Mouse (Mus musculus) hindbrain, embryonic 11.5 days (tissue): ENCODE measurements at regions not wholly inside any gene's neighbourhood (a gene's known extent, or its start where the extent isn't known, plus 50 kb on each side); places are given as distances from the start of the nearest gene placed in this dataset.

Experiments
- ATAC-seq: fragments of 200-750 bp; cut with Nextera tagmentation; 2 replicates; pipeline ENCODE4 v1.8.0; 2017; ENCODE audit warnings: mild to moderate bottlenecking, moderate TSS enrichment, moderate library complexity; ENCODE audit not compliant: low FRiP score
- DNase-seq: peaks from one replicate; pipeline ENCODE4 v3.0.0-alpha.2; 2015; ENCODE audit warnings: low spot score
- H3K27ac ChIP-seq: fragments of 300-500 bp; sonication (generic); 2 replicates; pipeline ENCODE4 v1.5.1; 2014; ENCODE audit warnings: mild to moderate bottlenecking, low read depth, low read length
- H3K27me3 ChIP-seq: fragments of 300-500 bp; sonication (generic); 2 replicates; pipeline ENCODE4 v1.6.1; 2014; ENCODE audit warnings: mild to moderate bottlenecking, low read length, moderate library complexity, mixed read lengths; ENCODE audit not compliant: control insufficient read depth, insufficient read depth
- H3K36me3 ChIP-seq: fragments of 300-500 bp; sonication (generic); 2 replicates; pipeline ENCODE4 v1.6.1; 2014; ENCODE audit warnings: mild to moderate bottlenecking, low read length, moderate library complexity, mixed read lengths; ENCODE audit not compliant: control insufficient read depth, insufficient read depth
- H3K4me1 ChIP-seq: fragments of 300-500 bp; sonication (generic); replicated peaks from 2 replicates; pipeline ENCODE4 v1.6.1; 2014; ENCODE audit warnings: low read length, mixed read lengths; ENCODE audit not compliant: control insufficient read depth, insufficient read depth
- H3K4me2 ChIP-seq: fragments of 300-500 bp; sonication (generic); replicated peaks from 2 replicates; pipeline ENCODE4 v1.6.1; 2014; ENCODE audit warnings: mild to moderate bottlenecking, low read depth, low read length
- H3K4me3 ChIP-seq: fragments of 300-500 bp; sonication (generic); 2 replicates; pipeline ENCODE4 v1.5.1; 2014; ENCODE audit warnings: low read depth, low read length
- H3K9ac ChIP-seq: fragments of 300-500 bp; sonication (generic); 2 replicates; pipeline ENCODE4 v1.6.1; 2014; ENCODE audit warnings: low read depth, low read length
- H3K9me3 ChIP-seq: fragments of 300-500 bp; sonication (generic); 2 replicates; pipeline ENCODE4 v1.6.1; 2016; ENCODE audit warnings: low read length; ENCODE audit not compliant: control insufficient read depth
- WGBS: fragments of 180-500 bp; shearing (Covaris S2); extraction: QIAGEN DNeasy Blood & Tissue Kit; methylation state at CpG from one replicate; pipeline ENCODE4 v1.1.7; 2014; 5-methylcytosine and 5-hydroxymethylcytosine counted together

DNA sequence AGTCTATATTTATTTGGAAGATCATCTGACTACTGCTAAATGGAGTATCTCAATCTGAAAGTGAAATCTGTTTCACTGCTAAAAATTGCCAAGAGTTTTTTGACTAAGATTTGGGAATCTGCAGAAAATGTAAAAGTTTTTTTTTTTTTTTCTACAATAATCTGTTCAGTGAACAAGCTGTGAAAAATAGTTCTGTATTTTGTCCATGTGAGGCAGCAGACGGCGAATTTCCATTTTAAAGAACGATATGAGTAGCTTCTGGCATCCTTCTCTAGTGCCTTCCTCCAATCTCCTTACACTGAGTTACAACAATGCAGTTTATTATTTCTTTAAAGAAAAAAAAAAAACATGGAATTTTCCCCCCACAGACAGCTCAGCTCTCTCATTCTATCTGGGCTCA, 494.3 kb downstream of the Plcl1 start:
- Histone ChIP-seq H3K9me3 (no peaks in the 10 kb centered on the region), H3K4me3 (no peak overlapping the region), H3K9ac (no peak overlapping the region), H3K4me1 (no peaks in the 10 kb centered on the region), H3K27me3 (no peaks in the 10 kb centered on the region), H3K27ac (no peak overlapping the region), H3K36me3 (no peaks in the 10 kb centered on the region), H3K4me2 (no peak overlapping the region)
- 87% methylated on average over 3 of the region's 3 CpGs for WGBS
- ATAC-seq (no peak), DNase-seq (no peak)

DNA sequence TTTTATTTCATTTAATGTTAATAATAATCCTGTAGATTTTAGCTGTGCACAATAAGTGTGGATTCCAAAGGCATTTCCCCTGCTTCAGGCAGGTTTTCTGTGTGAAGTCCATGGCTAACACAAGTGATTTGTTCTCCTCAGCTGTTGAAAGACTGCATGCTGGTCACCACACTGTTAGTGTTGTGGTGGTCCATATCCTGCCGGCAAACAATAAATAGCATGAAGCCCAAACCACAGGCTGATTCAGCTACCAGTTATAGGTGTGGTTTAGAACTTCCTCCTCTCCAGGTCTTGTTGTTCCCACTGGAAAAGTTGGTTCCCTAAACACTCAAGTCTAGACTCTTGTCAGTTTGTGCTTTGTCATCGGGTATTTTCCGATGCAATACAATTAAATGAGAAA, 497.5 kb downstream of the Plcl1 start:
- H3K9me3 ChIP-seq = 0 out of 2 replicates have a peak, but pooled peaks cover 3% of the 10 kb centered on the region
- H3K27ac ChIP-seq = no peak overlapping the region
- H3K4me2 ChIP-seq = no peak overlapping the region
- 94% methylated on average over 3 of the region's 3 CpGs for WGBS
- H3K4me1 ChIP-seq = no peaks in the 10 kb centered on the region
- no peak for DNase-seq
- no peak overlapping the region for H3K9ac ChIP-seq
- H3K27me3 ChIP-seq = no peaks in the 10 kb centered on the region
- H3K4me3 ChIP-seq = no peak overlapping the region
- no peaks in the 10 kb centered on the region for H3K36me3 ChIP-seq
- no peak for ATAC-seq

DNA sequence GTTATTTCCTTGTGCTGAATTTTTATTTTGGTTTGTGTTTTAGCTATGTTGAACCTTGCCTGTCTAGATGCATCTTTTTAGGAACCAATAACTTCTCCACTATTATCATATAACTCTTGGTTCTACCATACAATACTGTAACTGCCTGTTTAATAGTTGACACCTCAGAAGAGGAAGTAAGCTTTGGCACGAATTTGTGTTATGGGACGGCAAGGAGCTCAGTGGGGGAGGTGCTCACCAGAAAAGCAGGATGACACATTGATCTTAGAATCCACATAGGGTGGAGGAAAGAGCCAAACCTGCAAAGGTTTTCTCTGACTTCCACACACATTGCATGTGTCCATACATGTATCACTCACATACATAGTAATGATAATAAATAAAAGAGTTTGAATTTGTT, 498.9 kb downstream of the Plcl1 start:
- WGBS = 82% methylated on average over 2 of the region's 2 CpGs
- no peak overlapping the region for H3K4me2 ChIP-seq

DNA sequence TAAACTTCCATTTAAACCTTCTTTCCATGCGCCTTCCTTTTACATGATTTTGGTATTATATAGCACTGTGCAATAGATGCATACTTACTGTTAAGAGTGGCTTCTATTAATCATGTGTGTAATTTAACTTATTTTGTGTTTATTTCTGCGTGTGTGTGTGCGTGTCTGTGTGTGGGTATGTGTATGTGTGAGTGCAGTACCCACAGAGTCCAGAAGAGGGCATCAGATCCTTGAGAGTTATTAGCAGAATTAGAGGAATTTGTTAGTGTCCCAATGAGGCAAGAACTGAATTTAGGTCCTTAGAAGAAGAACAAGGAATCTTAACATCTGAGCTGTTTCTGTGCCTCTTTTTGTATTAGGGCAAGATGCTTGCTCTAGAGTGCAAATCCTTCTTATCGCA, 499.5 kb downstream of the Plcl1 start:
- Histone ChIP-seq H3K27ac (no peak overlapping the region), H3K4me2 (no peak overlapping the region), H3K9me3 (0 out of 2 replicates have a peak, but pooled peaks cover 3% of the 10 kb centered on the region), H3K4me3 (no peak overlapping the region), H3K27me3 (no peaks in the 10 kb centered on the region), H3K9ac (no peak overlapping the region), H3K4me1 (no peaks in the 10 kb centered on the region), H3K36me3 (no peaks in the 10 kb centered on the region)
- DNase-seq (no peak), ATAC-seq (no peak)
- WGBS = 94% methylated on average over 4 of the region's 4 CpGs

More for the DNA sequence above, 498.9 kb downstream of the Plcl1 start:
- DNase-seq (no peak), ATAC-seq (no peak)
- Histone ChIP-seq H3K27me3 (no peaks in the 10 kb centered on the region), H3K36me3 (no peaks in the 10 kb centered on the region), H3K4me3 (no peak overlapping the region), H3K9me3 (0 out of 2 replicates have a peak, but pooled peaks cover 3% of the 10 kb centered on the region), H3K9ac (no peak overlapping the region), H3K4me1 (no peaks in the 10 kb centered on the region), H3K27ac (no peak overlapping the region)

DNA sequence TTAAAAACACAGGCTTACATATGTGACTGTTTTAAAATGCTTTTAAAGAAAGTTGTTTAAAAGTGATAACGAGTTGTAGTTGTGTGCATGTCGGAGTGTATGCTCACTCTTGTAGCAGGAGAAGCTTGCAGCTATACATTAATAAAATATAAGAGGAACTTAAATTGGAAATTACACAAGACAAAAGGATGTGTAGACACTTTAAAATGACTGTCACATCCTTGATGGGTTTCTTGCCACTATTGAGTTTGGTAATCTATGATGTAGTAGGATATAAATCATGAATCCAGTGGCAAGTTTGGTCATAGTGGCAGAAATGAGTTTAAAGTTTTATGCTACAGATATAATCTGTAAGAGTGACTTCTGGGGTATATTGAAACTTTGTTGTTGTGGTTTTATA, 504.3 kb downstream of the Plcl1 start:
- no peak overlapping the region for H3K4me3 ChIP-seq
- 0 out of 2 replicates have a peak, but pooled peaks cover 3% of the 10 kb centered on the region for H3K9me3 ChIP-seq
- H3K4me1 ChIP-seq = no peaks in the 10 kb centered on the region
- 94% methylated on average over 2 of the region's 2 CpGs for WGBS
- DNase-seq = no peak
- no peak overlapping the region for H3K27ac ChIP-seq
- H3K9ac ChIP-seq = no peak overlapping the region
- ATAC-seq = no peak
- no peaks in the 10 kb centered on the region for H3K27me3 ChIP-seq
- no peak overlapping the region for H3K4me2 ChIP-seq
- H3K36me3 ChIP-seq = no peaks in the 10 kb centered on the region

DNA sequence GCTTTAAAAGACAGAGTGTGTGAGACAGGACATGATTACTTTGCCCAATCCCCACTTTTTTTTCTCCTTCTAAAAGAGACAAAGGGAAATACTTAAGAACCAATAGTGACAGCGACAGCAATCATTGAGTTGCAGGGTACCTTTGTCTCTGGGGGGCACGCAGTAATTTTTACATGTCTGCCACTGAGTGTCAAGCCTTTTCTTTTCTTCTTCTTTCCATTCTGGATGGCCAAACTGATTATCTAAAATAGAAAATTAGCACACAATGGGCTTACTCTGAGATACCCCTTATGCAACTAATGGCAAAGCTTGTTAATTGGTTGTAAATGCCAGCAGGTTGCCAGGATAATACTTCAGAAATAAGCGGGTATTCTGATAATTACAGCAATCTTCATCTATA, 508.6 kb downstream of the Plcl1 start:
- H3K27me3 ChIP-seq = no peaks in the 10 kb centered on the region
- no peak overlapping the region for H3K4me3 ChIP-seq
- H3K4me1 ChIP-seq = no peaks in the 10 kb centered on the region
- H3K4me2 ChIP-seq = no peak overlapping the region
- no peaks in the 10 kb centered on the region for H3K36me3 ChIP-seq
- DNase-seq (no peak), ATAC-seq (no peak)
- no peak overlapping the region for H3K9ac ChIP-seq
- no peak overlapping the region for H3K27ac ChIP-seq
- H3K9me3 ChIP-seq = no peaks in the 10 kb centered on the region
- 84% methylated on average over 3 of the region's 3 CpGs for WGBS

DNA sequence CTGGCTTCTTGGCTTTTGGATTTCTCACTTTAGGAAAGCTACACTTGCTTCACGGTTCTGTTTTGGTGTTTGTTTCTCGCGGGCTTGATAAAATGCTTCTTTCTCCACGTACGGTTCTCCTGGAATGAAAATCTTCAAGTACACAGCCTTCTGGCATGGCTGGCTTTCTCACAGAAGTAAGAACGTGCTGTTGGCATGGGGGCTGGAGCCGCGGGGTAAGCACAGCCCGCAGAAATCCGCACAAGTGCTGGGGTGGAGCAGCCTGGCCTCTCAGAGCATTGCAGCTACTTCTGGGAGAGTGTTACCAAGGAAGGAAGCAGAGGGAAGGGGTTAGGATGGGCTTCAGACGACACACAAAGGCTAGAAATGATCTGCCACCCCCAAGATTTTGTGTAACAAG, 510.2 kb downstream of the Plcl1 start:
- Histone ChIP-seq H3K4me1 (no peaks in the 10 kb centered on the region), H3K27me3 (no peaks in the 10 kb centered on the region), H3K27ac (no peak overlapping the region), H3K9me3 (no peaks in the 10 kb centered on the region), H3K9ac (no peak overlapping the region), H3K36me3 (no peaks in the 10 kb centered on the region), H3K4me2 (no peak overlapping the region), H3K4me3 (no peak overlapping the region)
- ATAC-seq (no peak), DNase-seq (no peak)
- WGBS = 67% methylated on average over 11 of the region's 11 CpGs

DNA sequence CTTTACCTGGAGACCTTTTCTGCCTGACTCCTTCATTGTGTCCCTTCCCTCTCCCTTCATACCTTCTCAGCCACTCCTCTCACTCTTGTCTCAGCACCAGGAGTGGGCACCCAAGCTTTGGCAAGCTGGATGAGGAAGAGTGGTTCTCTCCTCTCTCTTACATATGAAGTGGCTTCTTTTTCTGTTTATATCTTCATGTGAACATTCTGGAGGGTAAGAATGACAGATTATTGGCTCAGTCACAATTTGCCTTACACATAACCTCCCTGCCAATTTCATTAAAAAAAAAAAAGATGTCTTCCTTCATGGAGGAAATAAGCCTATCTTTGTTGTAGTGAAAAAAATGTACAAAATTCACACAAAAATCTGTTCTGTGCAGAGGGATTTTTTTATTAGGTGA, 513.8 kb downstream of the Plcl1 start:
- Histone ChIP-seq H3K36me3 (no peaks in the 10 kb centered on the region), H3K27ac (no peak overlapping the region), H3K9me3 (no peaks in the 10 kb centered on the region), H3K4me1 (no peaks in the 10 kb centered on the region), H3K4me3 (no peak overlapping the region), H3K4me2 (no peak overlapping the region), H3K9ac (no peak overlapping the region), H3K27me3 (no peaks in the 10 kb centered on the region)
- DNase-seq = no peak
- no peak for ATAC-seq

DNA sequence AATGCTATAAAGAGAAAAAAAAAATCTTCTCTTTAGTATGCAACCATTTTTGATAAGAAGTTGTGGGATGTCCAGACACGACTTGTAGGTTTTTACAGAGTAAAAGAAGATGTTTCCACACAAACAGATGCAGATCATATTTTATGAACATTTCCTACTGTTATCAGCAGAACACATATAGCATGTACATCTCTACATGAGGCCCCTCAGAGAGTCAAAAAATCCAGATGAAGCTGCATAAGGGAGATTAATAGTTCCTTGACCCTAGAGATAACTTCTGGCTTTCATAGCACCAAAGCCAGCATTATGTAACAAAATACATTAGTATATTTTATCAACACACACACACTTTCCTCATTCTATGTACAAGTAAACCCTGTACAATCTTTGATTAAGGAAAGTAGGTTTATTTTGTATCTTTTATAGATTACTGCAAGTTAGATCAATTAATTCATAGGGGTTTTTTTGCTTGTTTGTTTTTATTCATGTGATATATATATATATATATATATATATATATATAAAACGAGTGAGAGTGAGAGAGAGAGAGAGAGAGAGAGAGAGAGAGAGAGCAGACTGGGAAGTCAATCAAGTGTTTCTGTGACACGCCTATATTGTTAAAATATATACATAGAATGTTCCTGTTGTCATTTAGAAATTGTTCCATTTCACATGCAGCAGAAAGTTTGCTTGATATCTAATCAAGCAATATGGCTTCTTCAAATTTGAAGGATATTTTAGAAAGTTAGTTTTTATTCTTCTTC, 541.2 kb downstream of the Plcl1 start:
- Histone ChIP-seq H3K9ac (no peak overlapping the region), H3K4me2 (no peak overlapping the region), H3K9me3 (no peaks in the 10 kb centered on the region), H3K27me3 (no peaks in the 10 kb centered on the region), H3K4me1 (no peaks in the 10 kb centered on the region), H3K27ac (no peak overlapping the region), H3K36me3 (no peaks in the 10 kb centered on the region), H3K4me3 (no peak overlapping the region)
- DNase-seq (no peak), ATAC-seq (no peak)
- 74% methylated on average over 3 of the region's 3 CpGs for WGBS
